Mouse (Mus musculus): Measurements from ENCODE around the gene Trmt2a. TPM values are rescaled to one million over a fixed set of nuclear protein-coding genes. Genes with fewer than 3 reads are reported as not detected.

Trmt2a gene
- total and polyA plus RNA-seq, 2 experiments from 2014 or later, result 30.6 to 31.6 TPM

DNA sequence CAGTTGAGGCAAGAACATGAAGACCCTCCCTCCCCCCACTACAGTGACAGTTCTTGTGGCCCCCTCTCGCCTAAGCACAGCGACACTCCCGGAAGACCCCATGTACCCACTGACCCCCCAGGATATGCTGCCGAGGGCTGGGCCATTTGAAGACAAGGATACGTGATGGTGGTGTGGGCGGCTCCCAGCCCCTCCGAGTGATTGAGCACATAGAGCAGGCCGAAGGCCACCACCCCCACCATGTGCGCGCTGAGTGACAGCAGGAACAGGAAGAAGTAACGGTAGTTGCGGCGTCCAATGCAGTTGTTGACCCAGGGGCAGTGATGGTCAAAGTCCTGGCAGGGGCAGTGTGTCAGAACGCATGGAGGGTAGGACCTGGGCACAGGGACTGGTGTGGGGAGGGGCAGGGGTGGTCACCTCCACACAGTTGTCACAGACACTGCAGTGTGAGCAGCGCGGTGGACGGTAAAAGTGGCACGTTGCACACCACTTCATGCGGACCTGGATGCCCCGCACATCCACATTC, 20.5 kb upstream of the Trmt2a start:
- H3K4me1 ChIP-seq (ENCODE audit: control insufficient read depth, insufficient read depth), result peaks cover 35% of the 10 kb centered on the region

DNA sequence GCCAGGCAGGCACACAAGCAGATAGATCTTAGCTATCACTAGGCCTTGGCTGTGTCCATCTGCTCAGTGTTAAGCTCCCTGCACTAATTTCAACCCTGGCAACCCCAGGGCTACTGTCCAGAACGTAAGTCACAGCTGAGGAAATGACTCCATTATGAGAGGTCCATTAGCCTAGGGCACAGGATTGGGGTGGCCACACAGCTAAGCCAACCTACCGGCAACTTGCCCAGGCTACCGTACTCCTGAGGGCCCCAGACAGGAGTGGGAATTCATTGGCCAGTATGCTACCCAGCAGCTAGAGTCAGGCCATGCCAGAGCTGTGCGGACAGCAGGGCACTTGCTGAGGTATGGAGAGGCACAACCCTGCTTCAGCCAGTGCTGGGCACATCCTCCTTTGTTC, 19.6 kb upstream of the Trmt2a start:
- TF ChIP-seq EP300 (IDR thresholded peaks at IDR 0.05; ENCODE audit: low read depth) (no peak), CTCF (IDR thresholded peaks at IDR 0.05; ENCODE audit: low read depth) (no peak)
- Histone ChIP-seq H3K4me2 (ENCODE audit: low read depth, low read length) (peak overlapping the region; percentile 55; the same call in 1 of the 2 replicates), H3K9ac (replicated peaks; ENCODE audit: low read depth, low read length) (no peak overlapping the region), H3K9me3 (replicated peaks; ENCODE audit: control insufficient read depth, low read length) (no peaks in the 10 kb centered on the region), H3K27ac (ENCODE audit: low read depth) (peak overlapping the region; percentile 93), H3K4me1 (ENCODE audit: control insufficient read depth, insufficient read depth) (peaks cover 44% of the 10 kb centered on the region), H3K27me3 (ENCODE audit: control insufficient read depth, insufficient read depth, low read length) (no peaks in the 10 kb centered on the region), H3K4me3 (ENCODE audit: low read depth, low read length) (no peak overlapping the region), H3K36me3 (replicated peaks; ENCODE audit: control insufficient read depth, insufficient read depth, low read length) (peaks cover 42% of the 10 kb centered on the region)
- DNase-seq (ENCODE audit: low spot score) (no peak), ATAC-seq (ENCODE audit: insufficient read depth, low read depth) (no peak)
- 72% methylated on average over 4 of the region's 4 CpGs for WGBS

More for the DNA sequence above, 20.5 kb upstream of the Trmt2a start:
- TF ChIP-seq CTCF (IDR thresholded peaks at IDR 0.05; ENCODE audit: low read depth) (no peak), EP300 (IDR thresholded peaks at IDR 0.05; ENCODE audit: low read depth) (no peak)
- no peak overlapping the region for H3K4me3 ChIP-seq (ENCODE audit: low read depth, low read length)
- H3K4me2 ChIP-seq (ENCODE audit: low read depth, low read length), result no peak overlapping the region
- ATAC-seq (ENCODE audit: insufficient read depth, low read depth) (no peak), DNase-seq (ENCODE audit: low spot score) (no peak)
- H3K27me3 ChIP-seq (ENCODE audit: control insufficient read depth, insufficient read depth, low read length), result no peaks in the 10 kb centered on the region
- H3K9ac ChIP-seq (replicated peaks; ENCODE audit: low read depth, low read length), result no peak overlapping the region
- H3K9me3 ChIP-seq (replicated peaks; ENCODE audit: control insufficient read depth, low read length), result no peaks in the 10 kb centered on the region
- no peak overlapping the region for H3K27ac ChIP-seq (ENCODE audit: low read depth)
- 94% methylated on average over 20 of the region's 20 CpGs for WGBS
- peaks cover 51% of the 10 kb centered on the region for H3K36me3 ChIP-seq (replicated peaks; ENCODE audit: control insufficient read depth, insufficient read depth, low read length)

DNA sequence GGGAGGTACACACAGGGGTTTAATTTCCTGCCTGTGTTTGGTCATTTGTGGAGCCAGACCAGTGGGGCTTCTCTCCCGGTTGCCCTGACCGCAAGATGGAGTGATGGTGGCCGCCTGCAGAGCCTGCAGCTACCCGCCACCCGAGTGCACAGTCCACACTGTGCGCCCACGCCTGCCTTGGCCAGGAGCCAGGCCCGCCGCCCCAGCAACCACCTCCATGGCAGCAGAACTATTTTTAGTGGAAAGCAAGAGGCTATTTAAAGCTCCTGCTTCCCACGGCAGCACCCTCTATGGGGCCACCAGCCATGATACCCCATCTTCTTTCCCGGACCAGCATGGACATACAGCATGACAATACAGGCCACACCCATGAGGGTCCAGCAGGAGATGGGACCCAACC, 18.9 kb upstream of the Trmt2a start:
- DNase-seq (ENCODE audit: low spot score) (peak; percentile 73), ATAC-seq (ENCODE audit: insufficient read depth, low read depth) (peak; percentile 80)
- H3K27ac ChIP-seq (ENCODE audit: low read depth), result peak overlapping the region; percentile 93
- 6% methylated on average over 11 of the region's 11 CpGs for WGBS
- H3K4me2 ChIP-seq (ENCODE audit: low read depth, low read length), result peak overlapping the region; percentile 55
- peaks cover 49% of the 10 kb centered on the region for H3K4me1 ChIP-seq (ENCODE audit: control insufficient read depth, insufficient read depth)
- peaks cover 34% of the 10 kb centered on the region for H3K36me3 ChIP-seq (replicated peaks; ENCODE audit: control insufficient read depth, insufficient read depth, low read length)
- TF ChIP-seq CTCF (IDR thresholded peaks at IDR 0.05; ENCODE audit: low read depth) (no peak), EP300 (IDR thresholded peaks at IDR 0.05; ENCODE audit: low read depth) (no peak)
- H3K9ac ChIP-seq (replicated peaks; ENCODE audit: low read depth, low read length), result peak overlapping the region; percentile 35
- H3K27me3 ChIP-seq (ENCODE audit: control insufficient read depth, insufficient read depth, low read length), result no peaks in the 10 kb centered on the region
- peak overlapping the region; percentile 22 for H3K4me3 ChIP-seq (ENCODE audit: low read depth, low read length)
- H3K9me3 ChIP-seq (replicated peaks; ENCODE audit: control insufficient read depth, low read length), result no peaks in the 10 kb centered on the region

DNA sequence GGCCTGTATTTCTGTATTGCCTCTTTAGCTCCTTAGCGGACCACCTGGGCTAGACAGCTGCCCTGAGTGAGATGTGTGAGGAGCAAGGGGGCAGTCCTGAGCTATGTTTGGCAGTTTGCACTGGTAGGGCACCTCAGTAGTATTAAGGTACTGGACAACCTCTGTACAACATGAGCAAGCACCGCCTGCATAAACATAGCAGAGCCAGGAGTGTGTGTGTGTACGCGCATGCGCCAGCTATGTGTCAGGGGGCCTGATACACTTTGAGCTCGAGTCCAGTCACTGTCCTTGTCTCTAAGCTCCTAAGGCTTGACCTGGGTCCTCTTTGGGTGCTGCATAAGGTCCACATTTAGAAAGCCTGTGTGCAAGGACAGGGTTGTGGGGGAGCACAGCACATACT, 17.9 kb upstream of the Trmt2a start:
- Histone ChIP-seq H3K27me3 (ENCODE audit: control insufficient read depth, insufficient read depth, low read length) (no peaks in the 10 kb centered on the region), H3K9me3 (replicated peaks; ENCODE audit: control insufficient read depth, low read length) (no peaks in the 10 kb centered on the region), H3K4me1 (ENCODE audit: control insufficient read depth, insufficient read depth) (peaks cover 51% of the 10 kb centered on the region), H3K4me3 (ENCODE audit: low read depth, low read length) (no peak overlapping the region), H3K4me2 (ENCODE audit: low read depth, low read length) (peak overlapping the region; percentile 55), H3K9ac (replicated peaks; ENCODE audit: low read depth, low read length) (no peak overlapping the region; the same call in 1 of the 2 replicates), H3K27ac (ENCODE audit: low read depth) (peak overlapping the region; percentile 93), H3K36me3 (replicated peaks; ENCODE audit: control insufficient read depth, insufficient read depth, low read length) (peaks cover 24% of the 10 kb centered on the region)
- peak; percentile 16 for TF ChIP-seq CTCF (IDR thresholded peaks at IDR 0.05; ENCODE audit: low read depth)
- TF ChIP-seq EP300 (IDR thresholded peaks at IDR 0.05; ENCODE audit: low read depth), result no peak
- WGBS, result 49% methylated on average over 6 of the region's 6 CpGs
- no peak for DNase-seq (ENCODE audit: low spot score)
- ATAC-seq (ENCODE audit: insufficient read depth, low read depth), result no peak

DNA sequence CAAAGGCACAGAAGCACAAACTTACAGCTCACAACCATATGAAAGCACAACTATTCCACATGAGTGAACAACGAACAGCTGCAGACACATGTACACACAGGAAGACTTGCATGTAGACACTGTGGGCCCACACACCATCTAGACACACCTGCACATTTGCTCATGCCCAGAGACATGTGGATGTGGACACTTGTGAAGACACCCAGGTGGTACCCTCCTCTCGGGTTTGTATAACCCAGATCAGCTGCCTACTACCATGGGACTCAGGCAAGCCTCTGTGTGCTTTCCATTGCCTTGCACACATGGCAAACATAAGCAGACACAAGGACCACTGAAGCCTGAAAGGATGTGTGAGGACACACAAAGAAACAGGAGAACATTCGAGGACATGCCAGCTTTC, 17.4 kb upstream of the Trmt2a start:
- Histone ChIP-seq H3K36me3 (replicated peaks; ENCODE audit: control insufficient read depth, insufficient read depth, low read length) (peaks cover 20% of the 10 kb centered on the region), H3K27me3 (ENCODE audit: control insufficient read depth, insufficient read depth, low read length) (no peaks in the 10 kb centered on the region), H3K4me3 (ENCODE audit: low read depth, low read length) (no peak overlapping the region), H3K9ac (replicated peaks; ENCODE audit: low read depth, low read length) (no peak overlapping the region), H3K4me2 (ENCODE audit: low read depth, low read length) (0 out of 2 replicates have a peak overlapping the region, but pooled peaks have one; percentile 55), H3K4me1 (ENCODE audit: control insufficient read depth, insufficient read depth) (peaks cover 55% of the 10 kb centered on the region), H3K9me3 (replicated peaks; ENCODE audit: control insufficient read depth, low read length) (no peaks in the 10 kb centered on the region), H3K27ac (ENCODE audit: low read depth) (peak overlapping the region; percentile 93)
- ATAC-seq (ENCODE audit: insufficient read depth, low read depth) (no peak), DNase-seq (ENCODE audit: low spot score) (no peak)
- no peak for TF ChIP-seq EP300 (IDR thresholded peaks at IDR 0.05; ENCODE audit: low read depth)
- no peak for TF ChIP-seq CTCF (IDR thresholded peaks at IDR 0.05; ENCODE audit: low read depth)
- WGBS, result 78% methylated on average over 3 of the region's 3 CpGs

DNA sequence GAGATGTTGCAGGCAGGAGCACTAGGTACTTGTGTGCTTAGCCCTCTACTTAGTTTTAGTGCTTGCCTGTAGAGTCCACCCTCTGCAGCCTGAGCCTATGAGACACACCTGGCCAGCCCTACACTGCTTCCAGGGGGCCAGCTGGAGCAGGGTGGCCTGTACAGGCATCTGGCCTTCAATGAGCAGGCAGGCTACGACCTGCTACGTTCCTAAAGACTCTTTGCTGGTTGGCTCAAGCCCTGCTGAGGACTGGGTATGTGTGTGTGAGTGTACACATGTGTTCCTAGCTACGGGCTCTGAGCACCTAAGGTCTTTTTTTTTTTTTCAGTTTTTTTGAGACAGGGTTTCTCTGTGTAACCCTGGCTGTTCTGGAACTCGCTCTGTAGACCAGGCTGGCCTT, 17.0 kb upstream of the Trmt2a start:
- H3K4me2 ChIP-seq (ENCODE audit: low read depth, low read length), result 0 out of 2 replicates have a peak overlapping the region, but pooled peaks have one; percentile 1
- ATAC-seq (ENCODE audit: insufficient read depth, low read depth) (no peak), DNase-seq (ENCODE audit: low spot score) (no peak)
- TF ChIP-seq CTCF (IDR thresholded peaks at IDR 0.05; ENCODE audit: low read depth), result no peak
- WGBS, result 70% methylated on average over 4 of the region's 4 CpGs
- H3K36me3 ChIP-seq (replicated peaks; ENCODE audit: control insufficient read depth, insufficient read depth, low read length), result peaks cover 16% of the 10 kb centered on the region
- no peaks in the 10 kb centered on the region for H3K9me3 ChIP-seq (replicated peaks; ENCODE audit: control insufficient read depth, low read length)
- no peak overlapping the region for H3K4me3 ChIP-seq (ENCODE audit: low read depth, low read length)
- peak overlapping the region; percentile 93 for H3K27ac ChIP-seq (ENCODE audit: low read depth)
- H3K27me3 ChIP-seq (ENCODE audit: control insufficient read depth, insufficient read depth, low read length), result no peaks in the 10 kb centered on the region
- H3K9ac ChIP-seq (replicated peaks; ENCODE audit: low read depth, low read length), result no peak overlapping the region
- H3K4me1 ChIP-seq (ENCODE audit: control insufficient read depth, insufficient read depth), result peaks cover 58% of the 10 kb centered on the region
